Mouse (Mus musculus) heart, adult 2 months (tissue): ENCODE measurements around the gene Fdx1l. TPM values are rescaled to one million over a fixed set of nuclear protein-coding genes. Genes with fewer than 3 reads are reported as not detected.
"Not testable (repeated sequence)": the region's sequence is repeated elsewhere in the genome, so short reads cannot be mapped to it uniquely, and the experiment has no call there.

Source experiments
- DNase-seq, 2 experiments: peaks; one replicate each; pipeline ENCODE4 v3.0.0; 2021
- H3K27ac ChIP-seq: fragments of 200-600 bp; 2 replicates; pipeline ENCODE4 v1.8.1; 2022
- H3K27me3 ChIP-seq: fragments of 200-500 bp; 2 replicates; pipeline ENCODE4 v1.6.1; 2012; ENCODE audit warnings: mild to moderate bottlenecking, low read length, inconsistent platforms, mixed read lengths; ENCODE audit not compliant: control insufficient read depth, insufficient read depth
- H3K36me3 ChIP-seq: fragments of 200-500 bp; 2 replicates; pipeline ENCODE4 v1.6.1; 2012; ENCODE audit warnings: low read length, inconsistent platforms; ENCODE audit not compliant: control insufficient read depth, insufficient read depth
- H3K4me1 ChIP-seq: fragments of 200-500 bp; 2 replicates; pipeline ENCODE4 v1.6.1; 2011; ENCODE audit warnings: low read length; ENCODE audit not compliant: control insufficient read depth, insufficient read depth
- H3K4me3 ChIP-seq: fragments of 200-600 bp; 2 replicates; pipeline ENCODE4 v1.8.1; 2022
- H3K79me2 ChIP-seq: fragments of 200-500 bp; replicated peaks from 2 replicates; pipeline ENCODE4 v1.6.1; 2012; ENCODE audit warnings: mild to moderate bottlenecking, inconsistent platforms, low read length, moderate library complexity, mixed read lengths; ENCODE audit not compliant: control insufficient read depth, insufficient read depth
- H3K9ac ChIP-seq: fragments of 200-500 bp; 2 replicates; pipeline ENCODE4 v1.6.1; 2012; ENCODE audit warnings: low read depth, mild to moderate bottlenecking, control low read depth, inconsistent platforms, low read length, mixed read lengths
- CTCF ChIP-seq: fragments of 200-600 bp; IDR thresholded peaks from 2 replicates; pipeline ENCODE4 v1.8.1; 2022; ENCODE audit warnings: antibody characterized with exemption, mild to moderate bottlenecking, moderate library complexity
- EP300 ChIP-seq: fragments of 200-500 bp; IDR thresholded peaks from 2 replicates; pipeline ENCODE4 v1.6.1; 2011; ENCODE audit warnings: low read depth, low read length, control low read depth; ENCODE audit not compliant: insufficient read depth
- POLR2A ChIP-seq: fragments of 200-500 bp; IDR thresholded peaks from 2 replicates; pipeline ENCODE4 v1.6.1; 2011; ENCODE audit warnings: mild to moderate bottlenecking, low read depth, low read length, control low read depth; ENCODE audit not compliant: insufficient read depth
- WGBS: fragments of 180-500 bp; shearing (Covaris S2); methylation state at CpG from one replicate; pipeline ENCODE4 v1.1.7; 2018; 5-methylcytosine and 5-hydroxymethylcytosine counted together
- intact Hi-C: fragments of 180-260 bp; cut with DNase I; formaldehyde crosslinking; loops from one replicate; pipeline ENCODE4 v1.15.1; 2025
- polyA plus RNA-seq: library from polyadenylated mRNA; depleted of rRNA; stranded (reverse); fragments of >200 nt; gene quantifications from 2 replicates; pipeline ENCODE4 v1.2.3, GENCODE M21; 2012
- total RNA-seq, 2 experiments: library from RNA; stranded (reverse); gene quantifications; 2 replicates each; pipeline ENCODE4 v1.2.3; 2021

Fdx1l gene
- total and polyA plus RNA-seq, 3 experiments: 35.8 to 51.1 (median 41.4) TPM

DNA sequence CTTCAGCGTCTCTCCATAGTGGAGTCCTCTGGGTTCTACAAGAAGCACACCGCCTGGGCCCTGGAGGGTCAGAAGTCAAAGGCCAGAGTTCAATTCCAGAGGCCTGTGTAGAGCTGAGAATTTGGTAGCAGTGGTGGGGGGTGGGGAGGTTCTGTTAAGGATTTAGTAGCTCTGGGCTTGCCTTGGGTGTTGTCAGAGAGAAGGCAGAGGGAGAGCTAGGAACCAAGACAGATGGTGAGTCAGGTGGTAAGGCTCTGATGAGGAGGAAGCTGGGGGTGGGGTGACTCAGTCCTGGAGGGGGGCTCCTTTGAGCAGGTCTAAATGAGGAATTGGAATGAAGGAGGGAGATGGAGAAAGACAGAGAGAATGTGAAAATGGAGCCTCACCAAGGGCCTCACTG, 10.5 kb downstream of the Fdx1l start:
- no peaks in the 10 kb centered on the region for H3K36me3 ChIP-seq
- intact Hi-C loops: no loop called here
- 93% methylated on average over 2 of the region's 2 CpGs for WGBS

DNA sequence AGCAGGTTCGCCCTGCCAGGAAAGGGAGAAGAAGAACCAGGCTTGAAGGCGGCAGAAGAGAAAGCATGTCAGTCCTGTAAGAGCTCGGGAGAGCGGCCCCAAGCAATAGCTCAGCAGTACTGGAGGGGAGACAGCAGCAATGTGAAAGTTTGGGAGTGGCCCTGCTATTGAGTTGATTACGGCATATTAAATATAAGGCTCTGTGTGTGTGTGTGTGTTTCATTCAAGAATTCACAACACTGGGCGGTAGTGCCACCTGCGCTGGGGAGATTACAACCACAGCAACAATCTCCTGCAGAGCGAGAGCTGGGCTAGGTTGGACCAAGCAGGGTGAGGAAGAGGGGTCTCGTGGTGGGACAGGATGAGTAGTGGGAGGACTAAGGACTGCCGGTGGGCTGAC, 21.8 kb downstream of the Fdx1l start:
- intact Hi-C loops: no loop called here
- Histone ChIP-seq H3K79me2 (no peaks in the 10 kb centered on the region), H3K4me3 (no peak overlapping the region), H3K27me3 (no peaks in the 10 kb centered on the region), H3K27ac (no peak overlapping the region), H3K9ac (no peak overlapping the region), H3K4me1 (no peaks in the 10 kb centered on the region), H3K36me3 (no peaks in the 10 kb centered on the region)
- 66% methylated on average over 10 of the region's 10 CpGs for WGBS
- TF ChIP-seq POLR2A (no peak), CTCF (no peak), EP300 (no peak)
- DNase-seq: no peak

More for the DNA sequence above, 10.5 kb downstream of the Fdx1l start:
- Histone ChIP-seq H3K79me2 (no peaks in the 10 kb centered on the region), H3K27ac (no peak overlapping the region), H3K27me3 (no peaks in the 10 kb centered on the region), H3K9ac (no peak overlapping the region), H3K4me1 (no peaks in the 10 kb centered on the region), H3K4me3 (no peak overlapping the region)
- TF ChIP-seq EP300: no peak
- no peak for TF ChIP-seq POLR2A
- TF ChIP-seq CTCF: no peak
- no peak for DNase-seq

- H3K9ac ChIP-seq: no peak overlapping the region
- intact Hi-C loops: no loop called here
- no peak overlapping the region for H3K4me3 ChIP-seq
- no peak overlapping the region for H3K27ac ChIP-seq
- no peaks in the 10 kb centered on the region for H3K36me3 ChIP-seq
- DNase-seq: no peak
- H3K27me3 ChIP-seq: no peaks in the 10 kb centered on the region
- H3K79me2 ChIP-seq: no peaks in the 10 kb centered on the region
- no peak for TF ChIP-seq EP300
- TF ChIP-seq CTCF: no peak
- no peak for TF ChIP-seq POLR2A
- WGBS: 73% methylated on average over 3 of the region's 3 CpGs
- H3K4me1 ChIP-seq: no peaks in the 10 kb centered on the region
These were observed 28.2 kb downstream of the Fdx1l start for GRCm38 (mm10) chr9:21045235-21045634.

DNA sequence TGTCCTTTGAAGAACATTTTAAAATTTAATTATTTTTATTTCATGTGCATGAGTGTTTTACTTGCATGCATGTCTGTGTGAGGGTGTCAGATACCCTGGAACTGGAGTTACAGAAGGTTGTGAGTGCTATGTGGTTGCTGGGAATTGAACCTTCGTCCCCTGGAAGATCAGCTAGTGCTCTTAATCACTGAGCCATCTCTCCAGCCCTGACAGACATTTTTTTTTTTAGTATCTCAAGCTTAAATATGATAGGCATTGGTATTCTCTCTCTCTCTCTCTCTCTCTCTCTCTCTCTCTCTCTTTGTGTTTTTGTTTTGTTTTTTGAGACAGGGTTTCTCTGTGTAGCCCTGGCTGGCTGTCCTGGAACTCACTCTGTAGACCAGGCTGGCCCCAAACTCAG, 28.6 kb downstream of the Fdx1l start:
- H3K27me3 ChIP-seq, H3K9ac ChIP-seq, H3K27ac ChIP-seq, H3K4me1 ChIP-seq, H3K4me3 ChIP-seq, intact Hi-C loops, H3K79me2 ChIP-seq, DNase-seq, H3K36me3 ChIP-seq: not testable (repeated sequence)
- WGBS: 58% methylated on average over 1 of the region's 1 CpGs

- no peaks in the 10 kb centered on the region for H3K36me3 ChIP-seq
- no peak overlapping the region for H3K4me3 ChIP-seq
- TF ChIP-seq POLR2A: no peak
- no peak for TF ChIP-seq EP300
- no peak for TF ChIP-seq CTCF
- 86% methylated on average over 4 of the region's 4 CpGs for WGBS
- no peak for DNase-seq
- no peaks in the 10 kb centered on the region for H3K79me2 ChIP-seq
- no peak overlapping the region for H3K9ac ChIP-seq
- intact Hi-C loops: no loop called here
- no peak overlapping the region for H3K27ac ChIP-seq
- no peaks in the 10 kb centered on the region for H3K4me1 ChIP-seq
- no peaks in the 10 kb centered on the region for H3K27me3 ChIP-seq
These were observed 29.9 kb downstream of the Fdx1l start for GRCm38 (mm10) chr9:21043563-21043962.

- Histone ChIP-seq H3K9ac (no peak overlapping the region), H3K4me3 (no peak overlapping the region), H3K27ac (no peak overlapping the region), H3K79me2 (no peaks in the 10 kb centered on the region), H3K36me3 (no peaks in the 10 kb centered on the region), H3K27me3 (peaks cover 3% of the 10 kb centered on the region; the same call in 1 of the 2 replicates), H3K4me1 (no peaks in the 10 kb centered on the region)
- DNase-seq: no peak
- TF ChIP-seq CTCF (no peak), POLR2A (no peak), EP300 (no peak)
- WGBS: 52% methylated on average over 4 of the region's 4 CpGs
- intact Hi-C loops: no loop called here
These were observed 32.1 kb downstream of the Fdx1l start for GRCm38 (mm10) chr9:21041308-21041707.
